Mouse (Mus musculus) heart, embryonic 11.5 days (tissue): ENCODE results near the gene Crb2. TPM values are rescaled to one million over a fixed set of nuclear protein-coding genes. Genes with fewer than 3 reads are reported as not detected.

ENCODE experiments used
- ATAC-seq: fragments of 200-750 bp; cut with Nextera tagmentation; replicated peaks from 2 replicates; pipeline ENCODE4 v1.8.0; 2017; ENCODE audit warnings: moderate library complexity; ENCODE audit not compliant: insufficient number of reproducible peaks, low FRiP score, low TSS enrichment
- H3K27ac ChIP-seq: fragments of 300-500 bp; sonication (generic); 2 replicates; pipeline ENCODE4 v1.5.1; 2014; ENCODE audit warnings: mild to moderate bottlenecking, low read depth, low read length
- H3K27me3 ChIP-seq: fragments of 300-500 bp; sonication (generic); 2 replicates; pipeline ENCODE4 v1.6.1; 2014; ENCODE audit warnings: mild to moderate bottlenecking, low read length, mixed read lengths; ENCODE audit not compliant: control insufficient read depth, insufficient read depth
- H3K36me3 ChIP-seq: fragments of 300-500 bp; sonication (generic); 2 replicates; pipeline ENCODE4 v1.6.1; 2014; ENCODE audit warnings: mild to moderate bottlenecking, low read length, moderate library complexity, mixed read lengths; ENCODE audit not compliant: control insufficient read depth, insufficient read depth
- H3K4me1 ChIP-seq: fragments of 300-500 bp; sonication (generic); 2 replicates; pipeline ENCODE4 v1.6.1; 2014; ENCODE audit warnings: low read length; ENCODE audit not compliant: control insufficient read depth, insufficient read depth
- H3K4me2 ChIP-seq: fragments of 300-500 bp; sonication (generic); 2 replicates; pipeline ENCODE4 v1.6.1; 2014; ENCODE audit warnings: mild to moderate bottlenecking, moderate library complexity
- H3K4me3 ChIP-seq: fragments of 300-500 bp; sonication (generic); 2 replicates; pipeline ENCODE4 v1.5.1; 2014; ENCODE audit warnings: low read depth, low read length
- H3K9ac ChIP-seq: fragments of 300-500 bp; sonication (generic); 2 replicates; pipeline ENCODE4 v1.6.1; 2014; ENCODE audit warnings: mild to moderate bottlenecking, low read depth, low read length, moderate library complexity
- H3K9me3 ChIP-seq: fragments of 300-500 bp; sonication (generic); replicated peaks from 2 replicates; pipeline ENCODE4 v1.6.1; 2016; ENCODE audit warnings: low read length; ENCODE audit not compliant: control insufficient read depth
- WGBS: fragments of 180-500 bp; shearing (Covaris S2); extraction: QIAGEN DNeasy Blood & Tissue Kit; methylation state at CpG from one replicate; pipeline ENCODE4 v1.1.7; 2014; ENCODE audit not compliant: insufficient replicate concordance; 5-methylcytosine and 5-hydroxymethylcytosine counted together
- polyA plus RNA-seq: library from polyadenylated mRNA; unstranded; fragments of >200 nt; fragmentation: Nextera tagmentation; extraction: Ambion mirVana; gene quantifications from 2 replicates; pipeline ENCODE4 v1.2.1, GENCODE M21; 2014

Gene Crb2
- polyA plus RNA-seq, 1 experiment from 2014 or later: 6.1 TPM

DNA sequence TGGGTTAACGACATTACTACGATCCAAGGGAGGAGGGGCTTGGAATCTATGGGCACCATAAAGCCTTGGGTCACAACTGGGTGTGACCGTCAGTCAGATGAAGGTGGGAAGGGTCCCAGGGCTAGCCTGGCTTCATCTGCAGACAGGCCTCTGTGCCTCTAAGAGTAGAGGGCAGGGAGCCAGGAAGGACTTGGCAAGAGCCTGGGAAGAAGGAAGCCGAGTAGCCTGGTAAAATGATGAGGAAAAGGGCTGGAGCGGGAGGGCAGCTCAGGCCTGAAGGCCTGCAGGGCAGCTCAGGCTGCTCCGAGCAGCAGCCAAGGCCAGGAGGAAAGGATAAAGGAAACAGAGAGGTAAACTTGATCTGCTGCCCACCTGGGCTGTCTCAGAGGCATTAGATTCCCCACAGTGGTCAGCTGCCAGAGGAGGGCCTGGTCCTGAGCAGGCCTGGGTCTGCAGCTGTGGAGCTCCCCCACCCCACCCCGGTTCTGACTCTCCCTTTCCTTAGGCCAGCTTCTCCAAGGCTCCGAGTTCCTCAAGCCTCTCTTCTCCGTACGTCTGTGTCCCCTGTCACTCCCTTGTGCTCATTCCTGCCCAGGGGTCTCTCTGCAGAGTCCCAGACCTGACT is 27.5 kb upstream of the Crb2 start:
- H3K4me2 ChIP-seq: no peak overlapping the region
- H3K36me3 ChIP-seq: no peaks in the 10 kb centered on the region
- 48% methylated on average over 10 of the region's 10 CpGs for WGBS
- H3K9ac ChIP-seq: 0 out of 2 replicates have a peak overlapping the region, but pooled peaks have one; percentile 3
- H3K27ac ChIP-seq: no peak overlapping the region
- ATAC-seq: 0 out of 2 replicates have a peak, but pooled peaks have one; percentile 46
- no peaks in the 10 kb centered on the region for H3K9me3 ChIP-seq
- peaks cover 10% of the 10 kb centered on the region; the same call in 1 of the 2 replicates for H3K4me1 ChIP-seq
- no peak overlapping the region for H3K4me3 ChIP-seq
- H3K27me3 ChIP-seq: no peaks in the 10 kb centered on the region

DNA sequence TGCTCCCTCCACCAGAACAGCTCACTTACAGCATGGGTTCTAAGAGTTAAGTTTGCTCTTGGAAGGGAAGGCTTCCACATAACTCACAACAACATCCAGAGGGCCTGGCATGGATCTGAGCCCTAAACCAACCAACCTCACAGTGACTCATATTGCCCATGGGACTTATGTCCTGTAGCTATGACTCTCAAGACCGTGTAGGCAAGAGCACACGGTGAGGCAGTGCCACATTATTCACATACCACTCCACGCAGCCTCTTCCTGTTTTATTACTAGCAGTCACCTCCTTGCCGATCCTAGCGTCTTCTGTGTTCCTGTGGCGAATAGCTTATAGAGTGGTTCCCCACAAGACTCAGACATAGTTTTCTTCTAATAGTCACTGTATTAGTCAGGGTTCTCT is 26.7 kb upstream of the Crb2 start:
- Histone ChIP-seq H3K4me3 (no peak overlapping the region), H3K27me3 (no peaks in the 10 kb centered on the region), H3K36me3 (no peaks in the 10 kb centered on the region), H3K9me3 (no peaks in the 10 kb centered on the region), H3K9ac (no peak overlapping the region), H3K27ac (no peak overlapping the region), H3K4me1 (peaks cover 10% of the 10 kb centered on the region; the same call in 1 of the 2 replicates), H3K4me2 (no peak overlapping the region)
- ATAC-seq: no peak
- WGBS: 53% methylated on average over 6 of the region's 6 CpGs

DNA sequence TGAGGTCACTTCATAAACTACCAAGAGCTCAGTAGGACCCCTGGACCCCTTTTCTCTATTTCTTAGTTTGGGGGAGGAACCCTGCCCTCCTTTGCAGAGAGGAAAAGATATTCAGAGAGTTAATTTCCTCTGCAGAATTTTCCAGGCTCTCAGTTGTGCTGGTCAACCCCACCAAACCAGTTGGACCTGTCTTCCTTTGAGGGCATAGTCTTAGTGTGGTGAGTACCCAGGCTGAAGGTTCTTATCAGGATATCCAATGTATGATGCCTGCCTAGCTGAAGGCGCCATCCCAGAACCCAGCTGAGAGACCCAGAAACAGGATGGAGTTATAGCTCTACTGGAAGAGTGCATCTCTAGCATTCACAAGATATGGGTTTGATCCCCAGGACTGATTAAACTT is 24.9 kb upstream of the Crb2 start:
- Histone ChIP-seq H3K9me3 (no peaks in the 10 kb centered on the region), H3K9ac (no peak overlapping the region), H3K27me3 (peaks cover 2% of the 10 kb centered on the region; the same call in 1 of the 2 replicates), H3K27ac (no peak overlapping the region), H3K4me1 (peaks cover 10% of the 10 kb centered on the region; the same call in 1 of the 2 replicates), H3K4me3 (no peak overlapping the region), H3K36me3 (no peaks in the 10 kb centered on the region), H3K4me2 (no peak overlapping the region)
- WGBS: 76% methylated on average over 1 of the region's 1 CpGs
- no peak for ATAC-seq

DNA sequence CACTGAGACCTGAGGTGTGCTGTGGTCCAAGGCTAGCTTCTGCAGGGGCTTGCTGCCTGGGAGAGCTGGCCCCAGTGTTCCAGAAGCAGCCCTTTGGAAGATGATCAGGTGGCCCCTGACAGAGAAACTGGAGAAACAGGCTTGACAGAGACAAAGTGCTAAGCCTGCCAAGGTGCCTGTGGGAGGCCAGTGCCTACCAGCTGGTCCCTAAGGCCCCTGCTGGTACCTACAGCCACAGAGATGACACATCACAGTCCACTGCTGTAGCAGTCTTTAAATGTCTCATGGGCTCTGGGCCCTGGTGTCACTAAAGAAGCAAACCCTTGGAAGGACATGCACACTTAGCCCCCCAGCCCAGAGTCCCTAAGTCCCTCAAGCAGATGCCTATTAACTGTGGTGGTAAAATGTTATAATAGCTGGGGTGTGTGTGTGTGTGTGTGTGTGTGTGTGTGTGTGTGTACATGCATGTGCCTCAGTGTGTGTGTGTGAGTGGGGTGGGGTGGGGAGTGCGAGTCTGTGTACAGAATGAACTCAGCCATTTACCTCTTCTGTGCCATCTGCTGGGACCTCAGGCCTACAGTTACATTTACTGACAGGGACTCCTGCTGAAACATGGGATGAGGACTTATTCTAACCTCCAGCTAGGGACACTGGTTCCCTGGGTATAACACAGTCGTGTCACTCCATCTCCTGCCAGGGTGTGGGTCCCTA is 19.7 kb upstream of the Crb2 start:
- H3K36me3 ChIP-seq: no peaks in the 10 kb centered on the region
- no peaks in the 10 kb centered on the region for H3K9me3 ChIP-seq
- H3K4me2 ChIP-seq: no peak overlapping the region
- no peak overlapping the region for H3K4me3 ChIP-seq
- H3K27me3 ChIP-seq: peaks cover 2% of the 10 kb centered on the region; the same call in 1 of the 2 replicates
- H3K4me1 ChIP-seq: peaks cover 14% of the 10 kb centered on the region
- ATAC-seq: no peak
- no peak overlapping the region for H3K27ac ChIP-seq
- H3K9ac ChIP-seq: no peak overlapping the region
- 78% methylated on average over 2 of the region's 2 CpGs for WGBS

DNA sequence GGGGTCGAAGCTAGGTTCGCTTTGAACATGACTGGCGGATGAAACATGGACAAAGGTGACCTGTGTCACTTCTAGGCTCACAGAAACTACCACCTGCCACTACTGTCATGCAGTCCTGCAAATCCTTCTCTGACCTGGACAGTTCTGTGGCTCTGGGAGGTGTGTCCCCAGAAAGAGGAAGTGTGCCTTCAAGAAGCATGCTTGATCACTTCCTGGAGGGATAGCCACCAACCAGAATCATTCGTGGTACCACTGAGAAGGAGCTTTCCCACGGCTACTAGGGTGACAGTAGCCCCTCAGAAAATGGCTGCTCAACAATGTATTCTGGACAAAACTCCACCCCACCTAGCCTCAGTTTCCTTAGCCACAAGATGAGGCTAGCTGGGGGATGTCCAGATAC is 19.0 kb upstream of the Crb2 start:
- H3K9ac ChIP-seq: no peak overlapping the region
- 69% methylated on average over 5 of the region's 5 CpGs for WGBS
- H3K4me2 ChIP-seq: no peak overlapping the region
- no peak for ATAC-seq
- no peak overlapping the region for H3K27ac ChIP-seq
- H3K4me1 ChIP-seq: peaks cover 14% of the 10 kb centered on the region
- H3K4me3 ChIP-seq: no peak overlapping the region
- H3K9me3 ChIP-seq: no peaks in the 10 kb centered on the region
- peaks cover 2% of the 10 kb centered on the region; the same call in 1 of the 2 replicates for H3K27me3 ChIP-seq
- no peaks in the 10 kb centered on the region for H3K36me3 ChIP-seq

DNA sequence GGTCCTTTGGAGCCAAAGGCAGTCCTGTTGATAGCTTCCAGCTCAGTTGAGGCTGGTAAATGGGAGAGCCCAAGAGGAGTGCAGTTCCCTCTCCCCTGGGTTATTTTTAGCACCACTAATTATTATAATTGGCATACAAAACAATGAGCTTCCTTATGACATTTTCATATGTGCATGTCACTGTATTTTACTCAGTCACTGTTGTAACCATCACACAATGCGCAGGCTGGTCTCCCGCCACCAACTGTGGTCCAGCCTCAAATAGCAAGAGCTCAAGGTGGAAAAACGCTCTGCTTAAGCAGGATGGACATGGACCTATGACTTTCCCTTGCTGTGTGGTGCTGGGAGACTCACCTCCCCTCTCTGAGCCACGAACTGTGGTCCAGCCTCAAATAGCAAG is 18.3 kb upstream of the Crb2 start:
- H3K27ac ChIP-seq: no peak overlapping the region
- peaks cover 2% of the 10 kb centered on the region; the same call in 1 of the 2 replicates for H3K27me3 ChIP-seq

DNA sequence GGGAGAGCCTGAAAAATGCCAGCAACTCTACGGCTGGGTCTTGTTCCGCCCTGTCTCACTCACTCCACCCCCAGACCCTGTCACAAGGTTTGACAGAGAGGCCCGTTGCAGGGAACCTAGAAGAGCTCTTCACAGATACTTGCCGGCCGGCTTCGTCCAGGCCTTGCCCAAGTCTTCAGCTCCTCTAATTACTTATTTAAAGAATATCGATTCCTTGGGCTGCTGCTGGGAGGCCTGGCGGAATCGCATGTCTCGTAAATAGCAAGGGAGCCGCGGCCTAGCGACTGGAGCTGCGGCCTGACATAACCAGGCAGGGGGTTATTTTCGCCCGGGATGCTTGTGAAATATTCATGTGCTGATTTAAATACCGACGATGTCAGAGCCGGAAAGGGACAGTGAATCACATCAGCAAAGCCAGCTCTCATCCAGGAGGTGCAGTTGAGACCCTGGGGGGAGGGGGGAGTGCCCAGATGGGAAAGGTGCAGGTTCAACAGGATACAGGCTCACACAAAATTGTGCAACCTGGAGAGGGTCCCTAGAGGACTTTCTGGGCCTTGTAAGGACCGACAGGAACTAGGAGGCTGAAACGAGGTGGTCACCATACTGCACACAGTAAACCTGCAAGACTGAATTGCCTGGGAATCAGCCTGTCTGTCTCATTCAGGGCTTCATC is 17.6 kb upstream of the Crb2 start:
- peaks cover 2% of the 10 kb centered on the region; the same call in 1 of the 2 replicates for H3K27me3 ChIP-seq
- no peak for ATAC-seq
- no peaks in the 10 kb centered on the region for H3K9me3 ChIP-seq
- no peak overlapping the region for H3K4me3 ChIP-seq
- peaks cover 14% of the 10 kb centered on the region for H3K4me1 ChIP-seq
- no peak overlapping the region for H3K27ac ChIP-seq
- 12% methylated on average over 21 of the region's 21 CpGs for WGBS
- H3K9ac ChIP-seq: peak overlapping the region; percentile 50; the same call in 1 of the 2 replicates
- peak overlapping the region; percentile 43 for H3K4me2 ChIP-seq
- H3K36me3 ChIP-seq: no peaks in the 10 kb centered on the region

More for the DNA sequence above, 18.3 kb upstream of the Crb2 start:
- peaks cover 14% of the 10 kb centered on the region for H3K4me1 ChIP-seq
- no peaks in the 10 kb centered on the region for H3K36me3 ChIP-seq
- H3K9me3 ChIP-seq: no peaks in the 10 kb centered on the region
- H3K4me3 ChIP-seq: no peak overlapping the region
- WGBS: 71% methylated on average over 4 of the region's 4 CpGs
- H3K9ac ChIP-seq: peak overlapping the region; percentile 50; the same call in 1 of the 2 replicates
- no peak for ATAC-seq
- peak overlapping the region; percentile 43 for H3K4me2 ChIP-seq

DNA sequence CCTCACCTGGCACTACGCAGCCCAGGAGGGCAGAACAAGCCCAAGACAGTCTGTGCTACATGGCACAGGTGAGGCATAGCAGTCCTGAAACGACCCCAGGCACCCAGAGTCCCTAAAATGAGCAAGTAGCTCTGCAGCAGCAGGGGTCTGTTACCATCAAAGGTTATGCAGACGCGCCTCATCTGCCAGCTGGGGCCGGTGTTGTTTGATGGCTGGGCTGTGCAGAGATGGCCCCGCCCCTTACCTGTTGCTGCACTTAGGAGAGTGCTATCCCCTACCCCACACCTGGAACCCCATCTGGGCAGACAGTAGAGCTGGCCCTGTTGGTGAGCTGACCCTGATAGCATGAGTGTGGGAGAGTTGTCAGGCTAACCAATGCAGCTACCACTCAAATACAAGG is 15.4 kb upstream of the Crb2 start:
- Histone ChIP-seq H3K4me2 (no peak overlapping the region), H3K27me3 (no peaks in the 10 kb centered on the region), H3K27ac (no peak overlapping the region), H3K4me3 (no peak overlapping the region), H3K9me3 (no peaks in the 10 kb centered on the region), H3K36me3 (no peaks in the 10 kb centered on the region), H3K4me1 (peaks cover 24% of the 10 kb centered on the region), H3K9ac (no peak overlapping the region)
- 35% methylated on average over 6 of the region's 6 CpGs for WGBS
- no peak for ATAC-seq
